Mouse (Mus musculus) lung, embryonic 14.5 days (tissue): ENCODE measurements around the gene Cplx2. TPM values are rescaled to one million over a fixed set of nuclear protein-coding genes. Genes with fewer than 3 reads are reported as not detected.

Experiments
- ATAC-seq: fragments of 200-750 bp; cut with Nextera tagmentation; 2 replicates; pipeline ENCODE4 v1.8.0; 2017; ENCODE audit warnings: mild to moderate bottlenecking, moderate TSS enrichment, moderate library complexity; ENCODE audit not compliant: insufficient read depth
- DNase-seq: peaks from one replicate; pipeline ENCODE4 v3.0.0-alpha.2; 2015
- H3K27ac ChIP-seq: fragments of 300-500 bp; sonication (generic); 2 replicates; pipeline ENCODE4 v1.5.1; 2014; ENCODE audit warnings: low read depth, mild to moderate bottlenecking, moderate library complexity
- H3K27me3 ChIP-seq: fragments of 300-500 bp; sonication (generic); 2 replicates; pipeline ENCODE4 v1.6.1; 2014; ENCODE audit warnings: low read length, control low read depth; ENCODE audit not compliant: insufficient read depth
- H3K36me3 ChIP-seq: fragments of 300-500 bp; sonication (generic); 2 replicates; pipeline ENCODE4 v1.6.1; 2014; ENCODE audit warnings: control low read depth; ENCODE audit not compliant: insufficient read depth
- H3K4me1 ChIP-seq: fragments of 300-500 bp; sonication (generic); 2 replicates; pipeline ENCODE4 v1.6.1; 2014; ENCODE audit warnings: antibody characterized with exemption, control low read depth; ENCODE audit not compliant: insufficient read depth
- H3K4me2 ChIP-seq: fragments of 300-500 bp; sonication (generic); 2 replicates; pipeline ENCODE4 v1.6.1; 2014; ENCODE audit warnings: mild to moderate bottlenecking
- H3K4me3 ChIP-seq: fragments of 300-500 bp; sonication (generic); 2 replicates; pipeline ENCODE4 v1.5.1; 2014; ENCODE audit warnings: low read depth, low read length
- H3K9ac ChIP-seq: fragments of 300-500 bp; sonication (generic); 2 replicates; pipeline ENCODE4 v1.6.1; 2014
- H3K9me3 ChIP-seq: fragments of 300-500 bp; sonication (generic); 2 replicates; pipeline ENCODE4 v1.6.1; 2016; ENCODE audit warnings: low read depth, low read length, control low read depth
- CTCF ChIP-seq: IDR thresholded peaks from 2 replicates; pipeline ENCODE4 v1.5.1; 2016; ENCODE audit warnings: antibody characterized with exemption, low read depth
- WGBS: fragments of 180-500 bp; shearing (Covaris S2); extraction: QIAGEN DNeasy Blood & Tissue Kit; methylation state at CpG from one replicate; pipeline ENCODE4 v1.1.7; 2014; 5-methylcytosine and 5-hydroxymethylcytosine counted together
- polyA plus RNA-seq: library from polyadenylated mRNA; unstranded; fragments of >200 nt; fragmentation: Nextera tagmentation; extraction: Ambion mirVana; gene quantifications from 2 replicates; pipeline ENCODE4 v1.2.1, GENCODE M21; 2014

Gene Cplx2
- polyA plus RNA-seq, 1 experiment from 2014 or later, result 12.2 TPM

- ATAC-seq, result no peak
- 73% methylated on average over 9 of the region's 9 CpGs for WGBS
- Histone ChIP-seq H3K4me2 (no peak overlapping the region), H3K9me3 (no peaks in the 10 kb centered on the region), H3K4me1 (no peaks in the 10 kb centered on the region; the same call in 1 of the 2 replicates), H3K27ac (no peak overlapping the region), H3K27me3 (peaks cover 4% of the 10 kb centered on the region; the same call in 1 of the 2 replicates), H3K4me3 (no peak overlapping the region), H3K36me3 (no peaks in the 10 kb centered on the region), H3K9ac (no peak overlapping the region)
- DNase-seq, result no peak
- TF ChIP-seq CTCF, result no peak
These were observed 3.0 kb upstream of the Cplx2 start for GRCm38 (mm10) chr13:54368181-54368580.

- Histone ChIP-seq H3K9me3 (no peaks in the 10 kb centered on the region), H3K4me2 (peak overlapping the region; percentile 59), H3K4me3 (peak overlapping the region; percentile 31), H3K36me3 (no peaks in the 10 kb centered on the region), H3K4me1 (no peaks in the 10 kb centered on the region; the same call in none of the 2 replicates), H3K27me3 (peaks cover 4% of the 10 kb centered on the region; the same call in 1 of the 2 replicates), H3K9ac (no peak overlapping the region), H3K27ac (peak overlapping the region; percentile 34; the same call in 1 of the 2 replicates)
- WGBS, result under 1% methylated on average over 58 of the region's 59 CpGs
- ATAC-seq, result peak; percentile 93
- TF ChIP-seq CTCF, result peak; percentile 49
- peak; percentile 95 for DNase-seq
These were observed 510 bp downstream of the Cplx2 start for GRCm38 (mm10) chr13:54371387-54372330.

GRCm38 (mm10) chr13:54372665-54373064 lies 1.5 kb downstream of the Cplx2 start:
- Histone ChIP-seq H3K36me3 (no peaks in the 10 kb centered on the region), H3K9me3 (no peaks in the 10 kb centered on the region), H3K4me3 (0 out of 2 replicates have a peak overlapping the region, but pooled peaks have one; percentile 31), H3K4me1 (no peaks in the 10 kb centered on the region; the same call in none of the 2 replicates), H3K9ac (no peak overlapping the region), H3K27me3 (peaks cover 4% of the 10 kb centered on the region; the same call in 1 of the 2 replicates), H3K27ac (no peak overlapping the region), H3K4me2 (peak overlapping the region; percentile 59)
- TF ChIP-seq CTCF, result peak; percentile 87
- ATAC-seq, result no peak
- 3% methylated on average over 16 of the region's 16 CpGs for WGBS
- DNase-seq, result peak; percentile 81

- DNase-seq (no peak), ATAC-seq (no peak)
- no peak overlapping the region for H3K27ac ChIP-seq
- no peak overlapping the region for H3K4me2 ChIP-seq
- no peaks in the 10 kb centered on the region for H3K9me3 ChIP-seq
- WGBS, result 39% methylated on average over 9 of the region's 9 CpGs
- no peaks in the 10 kb centered on the region for H3K36me3 ChIP-seq
- H3K4me1 ChIP-seq, result no peaks in the 10 kb centered on the region; the same call in none of the 2 replicates
- no peak for TF ChIP-seq CTCF
- H3K4me3 ChIP-seq, result no peak overlapping the region
- no peak overlapping the region for H3K9ac ChIP-seq
- peaks cover 4% of the 10 kb centered on the region; the same call in 1 of the 2 replicates for H3K27me3 ChIP-seq
These were observed 3.1 kb downstream of the Cplx2 start for GRCm38 (mm10) chr13:54374106-54374706.

GRCm38 (mm10) chr13:54375497-54376495 lies 4.6 kb downstream of the Cplx2 start:
- no peak overlapping the region for H3K4me2 ChIP-seq
- 35% methylated on average over 11 of the region's 11 CpGs for WGBS

GRCm38 (mm10) chr13:54376736-54377135 lies 5.6 kb downstream of the Cplx2 start:
- no peak for TF ChIP-seq CTCF
- no peak overlapping the region for H3K9ac ChIP-seq
- DNase-seq, result peak; percentile 73
- no peak for ATAC-seq
- 49% methylated on average over 7 of the region's 7 CpGs for WGBS
- peaks cover 3% of the 10 kb centered on the region; the same call in 1 of the 2 replicates for H3K27me3 ChIP-seq
- no peak overlapping the region for H3K4me2 ChIP-seq
- H3K4me1 ChIP-seq, result no peaks in the 10 kb centered on the region; the same call in none of the 2 replicates
- H3K4me3 ChIP-seq, result no peak overlapping the region
- no peaks in the 10 kb centered on the region for H3K9me3 ChIP-seq
- peak overlapping the region; percentile 61 for H3K27ac ChIP-seq
- H3K36me3 ChIP-seq, result no peaks in the 10 kb centered on the region; the same call in 1 of the 2 replicates

More at GRCm38 (mm10) chr13:54375497-54376495, 4.6 kb downstream of the Cplx2 start:
- Histone ChIP-seq H3K9me3 (no peaks in the 10 kb centered on the region), H3K4me1 (no peaks in the 10 kb centered on the region; the same call in none of the 2 replicates), H3K36me3 (no peaks in the 10 kb centered on the region; the same call in 1 of the 2 replicates), H3K4me3 (no peak overlapping the region), H3K27ac (peak overlapping the region; percentile 66), H3K9ac (no peak overlapping the region), H3K27me3 (peaks cover 4% of the 10 kb centered on the region; the same call in 1 of the 2 replicates)
- DNase-seq (peak; percentile 35), ATAC-seq (no peak)
- no peak for TF ChIP-seq CTCF
